Mouse (Mus musculus) cerebellum, adult 9-11 months (tissue): Measurements from ENCODE around the gene Coro7.
A peak's percentile ranks its signal among the peaks of the same experiment; 100 is the strongest.

Source experiments
- DNase-seq: peaks from one replicate; pipeline ENCODE4 v3.0.0; 2022

Gene Coro7

DNA sequence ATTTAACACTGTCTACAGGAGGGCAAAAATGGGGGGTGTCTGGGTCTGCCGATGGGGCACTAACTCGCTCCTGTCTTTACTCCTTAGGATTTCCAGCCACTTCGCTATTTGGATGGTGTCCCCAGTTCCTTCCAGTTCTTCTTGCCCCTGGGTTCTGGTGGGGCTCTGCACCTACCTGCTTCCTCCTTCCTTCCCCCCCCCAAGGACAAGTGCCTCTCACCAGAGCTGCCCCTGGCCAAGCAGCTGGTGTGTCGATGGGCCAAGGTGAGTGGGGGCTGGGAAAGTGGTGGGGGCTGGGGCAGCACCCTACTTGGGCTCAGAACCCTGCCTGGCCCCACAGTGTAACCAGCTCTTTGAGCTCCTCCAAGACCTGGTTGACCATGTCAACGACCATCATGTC lies 68.4 kb downstream of the Coro7 start:
- no peak for DNase-seq

DNA sequence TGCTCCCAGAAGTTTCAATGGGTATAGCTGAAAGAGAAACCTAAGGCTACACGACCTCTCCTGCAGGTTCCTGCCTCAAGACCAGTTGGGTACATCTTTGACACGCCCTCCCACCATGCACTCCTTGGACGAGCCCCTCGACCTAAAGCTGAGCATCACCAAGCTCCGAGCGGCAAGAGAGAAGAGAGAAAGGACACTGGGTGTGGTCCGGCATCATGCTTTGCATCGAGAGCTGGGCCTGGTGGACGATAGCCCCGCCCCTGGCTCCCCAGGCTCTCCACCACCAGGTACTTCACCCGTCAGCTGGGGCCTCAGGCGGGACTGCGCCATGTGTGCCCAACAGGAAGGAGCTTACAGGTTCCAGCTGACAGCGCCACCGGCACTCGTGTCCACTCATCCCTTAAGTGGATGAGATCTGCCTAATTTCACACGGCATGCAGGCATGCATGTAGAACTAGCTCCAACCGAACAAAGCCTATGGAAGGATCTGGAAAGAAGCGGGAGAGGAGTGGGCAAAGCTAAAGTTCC lies 71.0 kb downstream of the Coro7 start:
- no peak for DNase-seq

DNA sequence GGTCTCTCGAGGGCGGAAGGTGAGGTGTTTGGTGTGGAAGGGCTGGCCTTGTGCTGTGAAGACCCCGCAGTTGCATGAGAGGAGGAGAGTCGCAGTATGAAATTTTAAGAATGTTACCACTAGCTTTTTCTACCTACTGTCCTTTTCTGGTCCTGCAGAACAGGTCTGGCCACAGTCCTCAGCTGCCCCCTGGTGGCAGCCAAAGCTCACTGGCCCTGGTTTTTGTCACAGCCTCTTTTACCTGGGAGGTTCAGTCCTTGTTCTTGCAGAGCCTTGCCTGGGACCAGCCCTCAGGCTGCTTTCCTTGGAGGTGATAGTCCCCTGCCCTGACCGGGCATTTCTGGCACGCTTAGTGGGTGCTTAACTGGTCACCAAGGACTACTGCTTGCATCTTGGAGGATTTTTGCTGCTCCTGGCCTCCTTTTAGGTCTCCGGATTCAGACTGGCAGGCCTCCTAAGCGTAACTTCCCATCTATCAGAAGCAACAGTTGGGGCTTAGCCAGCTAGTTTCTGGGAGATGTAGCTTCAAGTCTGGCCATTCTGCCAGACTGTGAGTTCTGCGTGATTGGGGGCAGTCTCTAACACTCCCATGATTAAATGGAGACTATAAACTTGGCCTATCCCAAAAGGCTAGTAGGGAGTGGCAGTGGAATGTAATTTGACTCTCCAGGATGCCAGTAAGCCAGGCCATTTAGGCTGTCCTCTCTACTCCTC lies 71.6 kb downstream of the Coro7 start:
- DNase-seq: peak; percentile 85

DNA sequence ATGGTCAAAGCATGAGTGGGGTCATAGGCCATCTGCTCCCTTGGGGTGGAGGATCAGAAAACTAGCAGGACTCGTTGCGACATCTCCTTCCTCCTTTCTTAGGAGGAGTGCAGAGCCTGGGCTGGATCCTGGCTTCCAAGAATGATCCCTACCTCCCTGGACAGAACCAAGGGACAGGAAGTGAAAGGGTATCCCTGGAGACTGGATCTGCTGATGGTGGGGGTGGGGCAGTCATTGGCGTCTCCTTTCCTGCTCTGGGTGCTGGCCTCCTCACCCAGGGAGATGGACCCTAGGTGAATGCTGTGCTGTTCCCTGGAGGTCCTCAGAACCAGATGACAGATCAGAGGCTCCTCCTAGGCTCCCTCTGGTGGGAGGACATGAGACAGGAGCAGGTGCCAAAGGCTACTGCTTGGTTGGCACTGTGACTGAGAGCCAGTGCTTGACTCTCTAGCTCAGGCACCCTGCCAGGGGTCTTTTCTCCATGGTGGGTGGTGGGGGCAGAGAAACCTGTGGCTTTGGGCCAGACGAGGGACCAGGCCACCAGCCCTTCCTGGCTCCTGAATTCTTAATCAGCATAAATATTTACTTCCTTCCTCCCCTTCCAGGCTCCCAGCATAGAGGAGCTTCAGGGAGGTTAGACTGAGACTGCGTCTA lies 73.0 kb downstream of the Coro7 start:
- DNase-seq: peak; percentile 64

- DNase-seq: no peak
Measured at GRCm38 (mm10) chr16:4605514-4606131, 74.0 kb downstream of the Coro7 start.

- no peak for DNase-seq
Measured at GRCm38 (mm10) chr16:4604293-4604837, 75.2 kb downstream of the Coro7 start.

DNA sequence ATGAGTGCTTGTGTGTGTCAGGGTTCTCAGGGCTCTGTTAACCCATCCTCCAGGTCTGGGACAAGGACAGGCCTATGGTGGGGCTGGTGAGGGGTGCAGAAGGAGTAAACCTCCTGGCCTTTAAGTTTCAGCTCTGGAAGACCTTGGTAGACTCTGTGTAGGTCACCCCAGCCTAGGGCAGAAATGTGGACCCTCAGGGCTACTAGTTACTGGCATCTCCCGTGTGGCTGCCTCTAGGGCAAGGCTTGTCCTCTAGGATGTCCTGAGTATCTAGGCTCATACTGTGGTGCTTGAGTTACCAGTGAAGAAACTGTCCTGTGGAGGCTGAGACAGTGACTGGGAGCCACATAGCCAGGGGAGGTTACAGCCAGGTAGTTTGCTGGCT lies 76.1 kb downstream of the Coro7 start:
- no peak for DNase-seq

DNA sequence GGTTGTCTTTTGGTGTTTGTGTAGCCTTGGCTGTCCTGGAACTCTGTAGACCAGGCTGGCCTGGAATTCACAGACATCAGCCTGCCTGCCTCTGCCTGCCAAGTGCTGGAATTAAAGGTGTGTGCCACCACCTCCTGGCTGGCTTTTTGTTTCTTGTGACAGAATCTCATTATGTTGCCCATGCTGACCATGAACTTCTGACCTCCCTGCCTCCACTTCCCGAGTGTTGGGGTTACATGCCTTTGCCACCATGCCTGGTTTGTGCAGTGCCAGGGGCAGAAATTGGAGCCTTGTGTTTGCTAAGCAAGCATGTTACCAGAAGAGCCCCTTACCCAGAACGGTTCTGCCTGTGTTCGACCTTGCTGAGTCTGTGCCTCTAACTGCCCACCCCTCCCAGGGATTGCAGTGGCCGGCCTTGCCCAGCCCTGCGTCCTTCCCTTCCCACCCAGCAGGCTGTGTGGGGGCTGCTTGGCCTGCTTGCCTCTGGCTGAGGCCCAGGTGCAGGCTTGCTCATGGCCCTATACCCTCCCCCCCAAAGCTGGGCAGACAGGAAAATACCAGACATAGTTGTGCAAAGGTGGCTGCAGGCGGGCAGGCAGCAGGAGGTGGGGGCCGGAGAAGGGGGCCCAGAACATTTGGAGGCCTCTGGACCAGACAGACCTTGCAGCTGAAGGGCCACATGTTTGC lies 76.7 kb downstream of the Coro7 start:
- no peak for DNase-seq

GRCm38 (mm10) chr16:4602189-4602588 lies 77.4 kb downstream of the Coro7 start:
- no peak for DNase-seq

GRCm38 (mm10) chr16:4600701-4601310 lies 78.8 kb downstream of the Coro7 start:
- no peak for DNase-seq

DNA sequence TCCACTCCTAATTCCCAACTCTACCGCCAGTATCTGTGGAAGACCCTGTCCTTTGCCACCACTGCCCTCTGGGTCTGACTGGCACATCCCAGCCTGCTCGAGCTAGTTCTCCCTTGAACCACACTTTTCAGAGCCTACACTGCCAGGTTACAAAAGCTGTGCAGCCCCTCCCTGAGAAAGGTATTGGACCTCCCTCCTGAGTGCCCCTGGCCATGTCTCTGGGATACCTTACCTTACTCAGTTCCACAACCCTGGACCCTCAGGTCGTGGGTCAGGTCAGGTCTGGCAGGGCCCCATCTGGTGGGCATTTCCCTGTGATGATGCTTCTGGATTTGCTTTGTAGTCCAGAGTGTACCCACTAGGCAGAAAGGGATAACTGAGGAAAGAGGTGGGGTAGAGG lies 80.0 kb downstream of the Coro7 start:
- DNase-seq: no peak

DNA sequence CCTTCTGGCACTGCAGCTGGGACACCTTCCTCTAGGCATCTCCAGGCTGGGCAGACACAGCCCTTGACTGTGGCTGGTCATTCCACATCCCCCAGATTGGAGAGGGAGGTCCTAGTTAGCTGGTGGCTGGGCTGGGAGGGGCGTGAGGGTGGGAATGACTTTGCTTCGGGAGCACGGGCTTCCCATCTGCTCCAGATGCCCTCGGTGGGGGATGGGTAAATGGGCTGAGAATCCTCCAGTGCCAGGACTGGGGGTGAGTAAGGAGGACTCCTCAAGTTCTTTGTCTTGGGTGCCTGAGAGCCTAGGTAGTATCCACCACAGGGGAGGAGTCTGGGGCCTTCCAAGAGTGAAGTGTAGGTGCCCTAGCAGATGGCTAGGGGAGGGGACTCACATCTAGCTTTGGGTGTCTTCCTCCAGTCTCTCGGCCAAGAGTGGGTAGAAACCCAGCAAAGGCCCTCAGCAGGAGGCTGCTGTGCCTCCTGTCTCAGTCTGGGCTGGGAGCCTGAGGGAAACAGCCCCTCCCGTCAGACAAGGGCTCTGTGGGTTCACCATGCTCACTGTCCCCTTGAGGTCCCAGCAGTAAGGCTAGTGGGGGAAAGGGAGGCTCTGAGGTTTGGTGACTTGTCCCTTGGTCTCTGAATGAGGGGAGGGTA lies 80.6 kb downstream of the Coro7 start:
- DNase-seq: no peak

DNA sequence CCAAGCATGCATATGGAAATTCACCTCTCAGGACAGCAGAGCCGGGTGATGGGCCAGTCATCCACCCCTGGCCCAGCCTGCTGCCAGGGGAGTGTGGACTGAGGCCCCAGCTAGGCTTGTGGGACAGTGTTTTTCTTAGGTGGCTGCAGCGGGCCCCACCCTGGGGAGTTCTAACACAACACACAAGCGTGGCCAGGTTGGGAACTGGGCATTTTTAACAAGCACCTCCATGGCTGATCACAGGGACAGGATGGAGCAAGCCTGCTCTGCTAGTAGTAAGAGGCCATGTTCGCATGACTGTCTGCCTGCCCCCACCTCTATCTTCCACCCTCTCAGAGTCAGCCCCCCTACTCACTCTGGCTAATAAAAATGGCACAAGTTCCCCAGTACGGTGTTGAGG lies 81.5 kb downstream of the Coro7 start:
- DNase-seq: no peak

- DNase-seq: no peak
Measured at GRCm38 (mm10) chr16:4597296-4597695, 82.3 kb downstream of the Coro7 start.

DNA sequence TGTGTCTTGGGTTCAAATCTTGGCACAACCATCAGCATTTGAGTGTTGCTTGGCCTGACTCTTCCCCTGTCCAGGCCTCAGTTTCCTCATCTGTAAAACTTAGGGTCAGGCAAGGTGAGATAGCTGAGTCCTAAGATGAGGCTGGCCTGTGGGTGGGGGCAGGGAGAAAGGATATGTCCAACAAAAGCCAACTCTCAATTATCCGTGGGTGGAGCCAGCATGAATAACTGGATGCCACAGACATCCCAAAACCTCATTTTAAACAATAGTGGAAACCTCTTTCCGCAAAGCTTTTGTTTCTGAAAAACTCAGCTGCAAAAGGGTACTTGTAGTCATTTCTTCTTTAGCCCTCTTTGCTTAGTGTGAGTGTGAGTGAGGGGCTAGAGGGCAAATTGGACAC lies 82.7 kb downstream of the Coro7 start:
- DNase-seq: no peak

DNA sequence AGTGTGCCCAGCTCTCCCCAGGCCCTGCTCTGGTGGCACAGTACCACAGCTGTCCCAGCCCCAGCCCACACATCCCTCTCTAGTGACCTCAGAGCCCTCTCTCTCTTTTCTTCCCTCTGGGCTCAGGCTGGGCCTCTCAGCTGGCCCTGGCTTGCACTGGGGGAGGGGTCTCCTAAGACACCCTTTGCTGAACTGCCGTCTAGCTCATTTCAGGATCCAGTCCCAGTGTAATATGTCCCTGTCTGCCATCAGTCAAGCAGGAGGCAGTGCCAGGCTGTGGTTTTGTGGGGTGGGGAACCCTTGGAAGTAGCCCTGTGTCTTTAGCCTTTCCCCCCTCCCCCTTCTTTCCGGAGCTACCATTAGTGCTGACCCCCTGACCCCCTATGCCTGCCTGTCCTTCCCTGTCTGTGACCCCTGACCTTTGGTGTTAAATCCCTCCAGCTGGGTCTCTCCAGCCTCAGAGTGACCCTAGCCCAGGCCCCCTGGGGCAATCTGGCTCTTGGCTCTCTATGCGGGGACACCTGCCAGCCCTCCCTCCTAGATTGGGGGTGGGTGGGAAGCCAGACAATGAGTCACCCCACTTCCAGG lies 83.3 kb downstream of the Coro7 start:
- DNase-seq: peak; percentile 61

GRCm38 (mm10) chr16:4595527-4595963 lies 84.0 kb downstream of the Coro7 start:
- DNase-seq: peak; percentile 74

- DNase-seq: peak; percentile 59
Measured at GRCm38 (mm10) chr16:4594814-4595526, 84.6 kb downstream of the Coro7 start.

DNA sequence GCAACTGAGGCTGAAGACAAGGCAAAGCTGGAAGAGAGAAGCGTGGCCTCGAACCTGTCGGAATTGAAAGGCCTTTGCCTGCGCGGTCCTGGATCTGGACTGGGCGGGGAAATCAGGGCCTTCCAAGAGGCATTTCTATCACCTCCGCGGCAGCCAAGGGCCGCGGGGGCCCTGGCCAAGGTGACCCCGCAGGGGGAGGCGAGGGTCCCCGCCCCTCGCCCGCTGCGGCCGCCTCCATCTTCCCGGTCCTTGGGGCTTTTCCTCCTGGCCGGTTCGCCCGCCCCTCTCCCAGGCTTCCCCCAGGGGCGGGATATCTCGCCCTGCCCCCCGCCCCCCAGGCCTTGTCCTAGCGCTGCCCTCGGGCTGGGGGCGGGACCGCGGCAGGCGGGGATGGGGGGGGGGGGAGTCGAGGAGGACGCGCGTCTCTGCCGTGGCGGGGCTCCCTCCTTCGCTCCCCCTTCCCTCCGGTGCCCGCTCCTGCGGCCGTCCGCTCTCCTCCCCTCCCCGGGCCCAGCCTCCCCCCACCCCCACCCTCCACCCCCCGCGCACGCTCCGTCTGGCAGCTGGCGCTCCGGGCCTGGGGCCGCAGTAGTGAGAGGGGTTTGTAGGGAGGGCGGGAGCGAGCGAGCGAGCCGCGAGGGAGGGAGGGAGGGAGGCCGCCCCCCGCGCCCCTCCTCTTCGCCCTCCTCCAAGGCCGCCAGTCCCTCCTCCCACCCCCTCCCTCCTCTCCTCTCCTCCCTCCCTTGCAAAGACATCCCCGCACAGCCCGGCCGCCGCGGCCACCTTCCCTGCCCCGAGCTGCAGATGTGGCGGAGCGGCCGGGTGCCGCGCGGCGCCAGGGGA lies 85.4 kb downstream of the Coro7 start, which contains the start of gene Glis2:
Gene Glis2 (plus strand): TSS at position 743 of the 843 bp plus-strand sequence.
- DNase-seq: peak; percentile 69
